Mouse (Mus musculus): Measurements from ENCODE around the gene U2surp. TPM values are rescaled to one million over a fixed set of nuclear protein-coding genes. Genes with fewer than 3 reads are reported as not detected.

U2surp gene
- 100 to 1,000 TPM in 1 of 2 experiments, 10 to 100 TPM in 1; 94.9 to 113 TPM for total RNA-seq (2023)

GRCm38 (mm10) chr9:95511472-95512330 is at the start of gene U2surp:
Gene U2surp (minus strand): TSS chr9:95511996.

GRCm38 (mm10) chr9:95559059-95559935 is 47.5 kb upstream of the U2surp start, which contains the start of gene Paqr9:
Gene Paqr9 (plus strand): TSS chr9:95559657.

Other genes with a start within 250 kb of the U2surp start
- gene Chst2, start 105.3 kb downstream of the U2surp start, total RNA-seq (2023): 1 to 10 TPM; 1.6 to 2.3 TPM
- gene Paqr9, start 47.7 kb upstream of the U2surp start, total RNA-seq (2023): under 1 TPM; 0.12 to 0.32 TPM
- gene Pcolce2, start 125.6 kb upstream of the U2surp start, total RNA-seq (2023): under 1 TPM in 1 of 2 experiments, not detected in 1; 0.20 TPM
- not detected for gene Trpc1, start 238.4 kb upstream of the U2surp start, total RNA-seq (2023)

All from T-cell, adult 66 days (primary cell).